Mouse (Mus musculus): ENCODE measurements around the gene Plcb3. TPM values are rescaled to one million over a fixed set of nuclear protein-coding genes. Genes with fewer than 3 reads are reported as not detected.

Plcb3 gene
- 41.5 and 42.4 TPM in 2 replicates for polyA plus RNA-seq (2015; fragmentation: Nextera tagmentation; extraction: Ambion mirVana)

GRCm38 (mm10) chr19:6975537-6976521, at the start of gene Plcb3:
Plcb3 (minus strand) TSS chr19:6976470.
- under 1% methylated on average over 16 of the region's 16 CpGs for WGBS
- H3K4me2 ChIP-seq = peak within 1 kb of the TSS; percentile 90
- peaks cover 65% of the 10 kb centered on the region for H3K4me1 ChIP-seq
- H3K27me3 ChIP-seq = no peaks in the 10 kb centered on the region
- H3K9ac ChIP-seq = peak within 1 kb of the TSS; percentile 83
- H3K36me3 ChIP-seq = peaks cover 23% of the 10 kb centered on the region
- peak within 1 kb of the TSS; percentile 89 for H3K27ac ChIP-seq
- no peaks in the 10 kb centered on the region for H3K9me3 ChIP-seq
- ATAC-seq (ENCODE audit: insufficient number of reproducible peaks, insufficient read depth, low FRiP score, low TSS enrichment, low read depth) = no peak
- H3K4me3 ChIP-seq = peak within 1 kb of the TSS; percentile 72

DNA sequence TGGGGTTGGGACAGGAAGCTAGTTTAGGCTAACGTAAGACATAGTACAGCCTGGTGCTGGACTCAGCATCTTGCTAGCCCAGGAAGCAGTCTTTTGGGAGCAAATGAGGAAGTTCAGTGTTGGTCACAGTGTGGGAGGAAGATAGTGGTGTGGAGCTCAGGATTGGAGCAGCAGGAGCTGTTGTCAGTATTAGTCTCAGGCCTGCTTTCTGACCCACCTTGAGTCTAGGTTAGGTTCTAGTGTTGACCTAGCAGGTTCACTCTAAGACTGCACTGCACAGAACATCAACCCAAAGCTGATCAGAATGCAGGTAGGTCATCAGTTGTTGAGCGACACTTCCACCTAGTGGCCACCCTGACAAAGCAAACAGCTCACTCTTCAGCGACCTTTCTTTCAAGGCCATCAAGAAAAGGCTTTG, 44.0 kb upstream of the Plcb3 start:
- no peaks in the 10 kb centered on the region for H3K27me3 ChIP-seq
- no peak for ATAC-seq (ENCODE audit: insufficient number of reproducible peaks, insufficient read depth, low FRiP score, low TSS enrichment, low read depth)

DNA sequence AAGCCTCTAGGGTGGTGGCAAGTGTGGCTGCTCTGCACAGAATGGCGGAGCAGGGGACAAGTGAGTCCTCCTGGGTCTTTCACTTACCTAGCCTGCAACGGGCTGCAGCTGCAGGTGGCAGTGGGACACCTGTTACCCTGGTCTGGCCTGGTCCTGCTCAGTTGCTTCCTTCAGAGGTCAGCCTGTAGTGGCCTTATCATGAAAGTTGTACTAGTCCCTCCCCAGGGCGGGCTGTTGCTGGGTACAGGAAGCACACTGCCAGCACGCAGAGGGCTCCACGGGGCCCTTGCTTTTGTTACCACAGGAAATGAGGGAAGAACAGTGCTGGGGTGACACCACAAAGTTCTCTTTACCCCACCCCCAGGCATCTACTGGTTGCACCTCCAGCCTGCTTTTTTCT, 42.9 kb upstream of the Plcb3 start, which contains the start of gene Fermt3:
Fermt3 (minus strand) TSS at position 279 of the 400 bp plus-strand sequence.
- ATAC-seq (ENCODE audit: insufficient number of reproducible peaks, insufficient read depth, low FRiP score, low TSS enrichment, low read depth) = no peak
- Histone ChIP-seq H3K9me3 (no peaks in the 10 kb centered on the region), H3K4me2 (no peak within 1 kb of the TSS), H3K27me3 (no peaks in the 10 kb centered on the region), H3K27ac (peak within 1 kb of the TSS; percentile 7; the same call in 1 of the 2 replicates), H3K4me1 (no peaks in the 10 kb centered on the region), H3K36me3 (peaks cover 68% of the 10 kb centered on the region), H3K9ac (0 out of 2 replicates have a peak within 1 kb of the TSS, but pooled peaks have one; percentile 16), H3K4me3 (no peak within 1 kb of the TSS)
- 80% methylated on average over 5 of the region's 5 CpGs for WGBS

More for the DNA sequence above, 44.0 kb upstream of the Plcb3 start:
- H3K4me1 ChIP-seq = no peaks in the 10 kb centered on the region
- H3K36me3 ChIP-seq = peaks cover 79% of the 10 kb centered on the region
- no peak overlapping the region for H3K4me2 ChIP-seq
- 49% methylated on average over 3 of the region's 3 CpGs for WGBS
- H3K27ac ChIP-seq = no peak overlapping the region
- H3K4me3 ChIP-seq = no peak overlapping the region
- no peak overlapping the region for H3K9ac ChIP-seq
- H3K9me3 ChIP-seq = no peaks in the 10 kb centered on the region

- H3K4me1 ChIP-seq = no peaks in the 10 kb centered on the region
- ATAC-seq (ENCODE audit: insufficient number of reproducible peaks, insufficient read depth, low FRiP score, low TSS enrichment, low read depth) = no peak
- peaks cover 68% of the 10 kb centered on the region for H3K36me3 ChIP-seq
- 87% methylated on average over 11 of the region's 11 CpGs for WGBS
- H3K4me3 ChIP-seq = no peak overlapping the region
- no peaks in the 10 kb centered on the region for H3K9me3 ChIP-seq
- 0 out of 2 replicates have a peak overlapping the region, but pooled peaks have one; percentile 16 for H3K9ac ChIP-seq
- H3K27ac ChIP-seq = no peak overlapping the region; the same call in 1 of the 2 replicates
- H3K27me3 ChIP-seq = no peaks in the 10 kb centered on the region
- H3K4me2 ChIP-seq = no peak overlapping the region
Observed at GRCm38 (mm10) chr19:7018546-7018945, 42.3 kb upstream of the Plcb3 start.

GRCm38 (mm10) chr19:7017541-7018457, 41.5 kb upstream of the Plcb3 start:
- no peak overlapping the region for H3K4me3 ChIP-seq
- no peak overlapping the region for H3K4me2 ChIP-seq
- H3K36me3 ChIP-seq = peaks cover 61% of the 10 kb centered on the region
- no peaks in the 10 kb centered on the region for H3K9me3 ChIP-seq
- no peaks in the 10 kb centered on the region for H3K4me1 ChIP-seq
- H3K27me3 ChIP-seq = no peaks in the 10 kb centered on the region
- WGBS = 79% methylated on average over 12 of the region's 12 CpGs
- no peak for ATAC-seq (ENCODE audit: insufficient number of reproducible peaks, insufficient read depth, low FRiP score, low TSS enrichment, low read depth)
- no peak overlapping the region; the same call in 1 of the 2 replicates for H3K27ac ChIP-seq
- 0 out of 2 replicates have a peak overlapping the region, but pooled peaks have one; percentile 16 for H3K9ac ChIP-seq

GRCm38 (mm10) chr19:7014481-7015135, 38.3 kb upstream of the Plcb3 start:
- WGBS = 88% methylated on average over 20 of the region's 20 CpGs
- H3K4me1 ChIP-seq = no peaks in the 10 kb centered on the region
- no peaks in the 10 kb centered on the region for H3K9me3 ChIP-seq
- no peaks in the 10 kb centered on the region for H3K27me3 ChIP-seq
- H3K9ac ChIP-seq = no peak overlapping the region
- no peak overlapping the region for H3K4me2 ChIP-seq
- peaks cover 29% of the 10 kb centered on the region for H3K36me3 ChIP-seq
- H3K4me3 ChIP-seq = no peak overlapping the region
- no peak for ATAC-seq (ENCODE audit: insufficient number of reproducible peaks, insufficient read depth, low FRiP score, low TSS enrichment, low read depth)
- no peak overlapping the region for H3K27ac ChIP-seq

DNA sequence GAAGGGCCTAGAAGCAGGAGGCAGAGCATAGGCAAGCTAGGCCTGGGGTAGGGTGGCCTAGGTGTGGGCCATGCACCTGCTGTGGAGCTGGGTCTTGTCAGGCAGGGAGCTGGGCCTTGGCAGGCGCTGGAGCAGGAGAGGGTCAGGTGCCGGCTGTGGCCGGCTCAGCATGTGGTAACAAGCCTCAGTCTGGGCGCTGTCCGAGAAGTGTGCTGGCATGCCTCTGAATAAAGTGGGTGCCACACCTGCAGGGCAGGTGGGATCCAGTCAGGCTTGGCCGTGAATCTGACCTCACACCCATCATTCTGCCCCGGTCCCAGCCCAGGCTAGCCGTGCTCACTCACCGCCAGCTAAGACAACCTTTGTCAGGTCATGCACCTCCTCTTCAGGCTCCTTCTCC, 37.7 kb upstream of the Plcb3 start:
- no peak overlapping the region for H3K27ac ChIP-seq
- no peak for ATAC-seq (ENCODE audit: insufficient number of reproducible peaks, insufficient read depth, low FRiP score, low TSS enrichment, low read depth)
- no peak overlapping the region for H3K4me3 ChIP-seq
- H3K9me3 ChIP-seq = no peaks in the 10 kb centered on the region
- no peak overlapping the region for H3K9ac ChIP-seq
- no peak overlapping the region for H3K4me2 ChIP-seq
- H3K36me3 ChIP-seq = peaks cover 22% of the 10 kb centered on the region
- 83% methylated on average over 9 of the region's 9 CpGs for WGBS
- no peaks in the 10 kb centered on the region for H3K4me1 ChIP-seq
- H3K27me3 ChIP-seq = no peaks in the 10 kb centered on the region

DNA sequence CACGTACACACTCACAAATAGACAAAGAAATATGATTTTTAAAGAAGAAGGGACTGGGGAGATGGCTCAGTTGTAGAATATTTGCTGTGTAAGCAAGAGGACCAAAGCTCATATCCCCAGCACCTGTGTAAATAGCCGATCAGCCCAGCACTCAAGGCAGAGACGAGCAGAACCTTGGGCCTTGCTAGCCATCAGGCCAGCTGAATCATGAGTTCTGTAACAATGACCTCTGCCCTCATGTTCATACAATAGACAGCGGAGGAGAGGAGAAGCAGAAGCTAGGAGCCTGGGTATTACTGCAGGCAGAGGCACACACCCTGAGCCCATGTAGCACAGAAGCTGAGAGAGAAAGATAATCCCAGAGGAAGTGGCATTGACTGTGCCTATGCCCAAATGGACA, 36.2 kb upstream of the Plcb3 start:
- no peaks in the 10 kb centered on the region for H3K27me3 ChIP-seq
- H3K4me3 ChIP-seq = no peak overlapping the region
- no peak overlapping the region for H3K27ac ChIP-seq
- H3K9ac ChIP-seq = no peak overlapping the region
- H3K9me3 ChIP-seq = no peaks in the 10 kb centered on the region
- H3K4me1 ChIP-seq = no peaks in the 10 kb centered on the region
- no peak overlapping the region for H3K4me2 ChIP-seq
- peaks cover 12% of the 10 kb centered on the region; the same call in 1 of the 2 replicates for H3K36me3 ChIP-seq
- 83% methylated on average over 4 of the region's 4 CpGs for WGBS
- ATAC-seq (ENCODE audit: insufficient number of reproducible peaks, insufficient read depth, low FRiP score, low TSS enrichment, low read depth) = no peak

GRCm38 (mm10) chr19:7006892-7007593, 30.8 kb upstream of the Plcb3 start:
- no peak for ATAC-seq (ENCODE audit: insufficient number of reproducible peaks, insufficient read depth, low FRiP score, low TSS enrichment, low read depth)
- Histone ChIP-seq H3K9me3 (no peaks in the 10 kb centered on the region), H3K9ac (no peak overlapping the region), H3K4me3 (no peak overlapping the region), H3K4me1 (no peaks in the 10 kb centered on the region), H3K4me2 (no peak overlapping the region), H3K36me3 (no peaks in the 10 kb centered on the region), H3K27me3 (no peaks in the 10 kb centered on the region), H3K27ac (no peak overlapping the region)
- WGBS = 83% methylated on average over 9 of the region's 9 CpGs

DNA sequence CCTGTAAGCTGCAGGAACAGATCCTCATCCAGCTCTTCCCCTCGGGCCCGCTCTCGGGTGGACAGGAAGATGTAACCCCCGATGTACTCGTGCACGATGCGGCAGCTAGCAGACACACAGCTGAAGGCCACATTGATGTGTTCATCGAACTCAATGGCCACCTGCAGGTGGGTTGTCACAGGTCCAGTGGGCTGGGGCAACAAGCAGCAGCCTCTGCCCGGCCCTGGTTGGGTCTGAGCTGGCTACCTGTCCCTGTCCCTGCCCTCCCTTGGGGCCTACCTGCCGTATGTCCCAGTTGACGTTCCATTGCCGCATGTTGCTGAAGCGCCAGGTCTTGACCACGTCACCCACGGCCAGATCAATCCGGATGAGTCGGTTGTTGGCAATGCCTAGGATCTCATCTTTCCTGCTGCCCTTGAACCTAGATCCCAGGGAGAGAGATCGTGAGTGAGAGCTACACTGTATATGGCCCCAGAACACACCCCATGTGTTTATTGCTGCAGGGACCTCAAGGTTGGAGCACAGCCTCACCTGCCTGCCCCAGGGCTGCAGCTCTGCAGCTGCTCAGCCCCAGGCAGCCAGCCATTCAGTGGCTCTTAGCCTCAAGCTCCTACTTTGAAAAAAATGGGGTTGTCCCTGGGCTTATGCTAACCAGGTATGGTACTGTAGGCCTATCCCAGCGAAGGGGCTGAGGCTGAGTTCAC, 23.2 kb upstream of the Plcb3 start:
- Histone ChIP-seq H3K9me3 (no peaks in the 10 kb centered on the region), H3K27ac (no peak overlapping the region), H3K4me1 (peaks cover 24% of the 10 kb centered on the region), H3K9ac (no peak overlapping the region), H3K27me3 (no peaks in the 10 kb centered on the region), H3K4me2 (no peak overlapping the region), H3K36me3 (peaks cover 28% of the 10 kb centered on the region), H3K4me3 (no peak overlapping the region)
- 92% methylated on average over 19 of the region's 19 CpGs for WGBS
- ATAC-seq (ENCODE audit: insufficient number of reproducible peaks, insufficient read depth, low FRiP score, low TSS enrichment, low read depth) = no peak
